Mouse (Mus musculus) olfactory bulb, adult 2 months (tissue): ENCODE measurements around the gene Rbfox3.

Experiments used
- CTCF ChIP-seq: fragments of 200-500 bp; IDR thresholded peaks from 2 replicates; pipeline ENCODE4 v1.5.1; 2012; ENCODE audit warnings: low read depth, mild to moderate bottlenecking, low read length, moderate library complexity; ENCODE audit not compliant: insufficient read depth
- POLR2A ChIP-seq: fragments of 200-500 bp; IDR thresholded peaks from 2 replicates; pipeline ENCODE4 v1.6.1; 2012; ENCODE audit warnings: mild to moderate bottlenecking, low read depth, low read length, moderate library complexity; ENCODE audit not compliant: insufficient read depth

GRCm38 (mm10) chr11:118731655-118732054 lies 179.7 kb downstream of the Rbfox3 start:
- TF ChIP-seq CTCF: no peak
- TF ChIP-seq POLR2A: no peak
